Mouse (Mus musculus): Measurements from ENCODE around the gene Coro2a. TPM values are rescaled to one million over a fixed set of nuclear protein-coding genes. Genes with fewer than 3 reads are reported as not detected.

Coro2a gene
- polyA plus RNA-seq, 1 experiment from 2014 or later = 0.87 TPM

DNA sequence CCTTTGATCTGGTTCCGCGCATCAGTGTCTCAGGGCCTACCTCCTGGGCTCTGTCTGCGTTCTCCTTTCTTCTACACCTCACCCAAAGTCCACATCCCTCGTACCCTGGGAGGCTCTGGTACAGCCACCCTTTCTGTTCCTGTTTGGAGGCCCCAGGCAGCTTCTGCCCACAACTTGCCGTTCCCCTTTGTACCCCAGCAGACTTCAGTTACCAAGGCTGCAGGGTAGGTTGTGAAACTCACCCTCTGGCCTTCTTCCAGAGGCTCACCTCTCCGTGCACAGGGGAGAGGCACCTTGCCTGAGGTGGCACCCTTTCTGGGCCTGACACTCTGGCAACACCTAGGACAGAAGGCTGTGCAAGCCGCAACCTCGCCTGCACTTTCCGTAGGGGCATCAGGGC lies 46.2 kb downstream of the Coro2a start:
- Histone ChIP-seq H3K36me3 (no peaks in the 10 kb centered on the region), H3K9ac (no peak overlapping the region), H3K9me3 (replicated peaks) (no peaks in the 10 kb centered on the region), H3K27me3 (peaks cover 3% of the 10 kb centered on the region; the same call in 1 of the 2 replicates), H3K4me1 (replicated peaks) (peaks cover 8% of the 10 kb centered on the region), H3K4me2 (no peak overlapping the region), H3K4me3 (no peak overlapping the region), H3K27ac (no peak overlapping the region)
- WGBS = 76% methylated on average over 9 of the region's 9 CpGs
- no peak for ATAC-seq (replicated peaks; ENCODE audit: insufficient number of reproducible peaks, insufficient read depth, low FRiP score, low read depth)

DNA sequence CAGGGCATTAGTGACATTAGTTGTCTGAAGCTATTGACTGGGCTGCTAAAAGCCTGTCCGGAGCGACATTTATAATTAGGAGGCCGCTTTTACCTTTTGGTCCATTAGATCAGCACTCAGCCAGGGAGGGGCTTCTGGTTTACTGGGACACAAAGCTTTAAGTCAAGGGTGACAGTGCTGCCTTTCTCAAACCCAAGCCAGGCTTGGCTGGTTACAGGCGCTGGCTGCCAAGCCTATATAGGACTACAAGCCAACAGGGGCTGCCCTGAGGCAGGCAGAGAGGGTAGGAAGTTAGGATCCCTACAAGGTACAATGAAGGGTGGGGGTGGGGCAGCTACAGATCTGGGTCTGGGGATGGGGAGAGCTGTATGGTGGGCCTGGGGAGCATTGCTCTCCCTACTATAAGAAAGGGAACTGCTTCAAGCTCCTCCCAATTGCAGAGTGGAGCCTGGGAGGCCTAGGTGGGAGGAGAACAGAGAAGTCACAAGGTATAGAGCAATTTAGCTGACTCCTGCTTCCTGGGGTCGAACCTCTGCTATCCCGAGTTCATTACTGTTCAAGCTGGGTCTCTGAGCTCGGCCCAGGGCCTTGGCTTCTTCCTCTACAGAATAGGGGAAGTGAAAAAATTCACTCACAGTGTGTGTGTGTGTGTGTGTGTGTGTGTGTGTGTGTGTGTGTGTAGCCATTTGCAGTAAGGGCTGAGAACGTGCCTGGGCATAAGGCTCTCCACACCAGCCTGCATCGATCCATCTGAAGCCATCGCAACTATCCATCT lies 47.5 kb downstream of the Coro2a start:
- Histone ChIP-seq H3K36me3 (no peaks in the 10 kb centered on the region), H3K9me3 (replicated peaks) (no peaks in the 10 kb centered on the region), H3K4me2 (no peak overlapping the region), H3K27ac (peak overlapping the region; percentile 27; the same call in 1 of the 2 replicates), H3K27me3 (peaks cover 3% of the 10 kb centered on the region; the same call in 1 of the 2 replicates), H3K9ac (no peak overlapping the region), H3K4me1 (replicated peaks) (peaks cover 8% of the 10 kb centered on the region), H3K4me3 (no peak overlapping the region)
- WGBS = 78% methylated on average over 10 of the region's 10 CpGs
- no peak for ATAC-seq (replicated peaks; ENCODE audit: insufficient number of reproducible peaks, insufficient read depth, low FRiP score, low read depth)

DNA sequence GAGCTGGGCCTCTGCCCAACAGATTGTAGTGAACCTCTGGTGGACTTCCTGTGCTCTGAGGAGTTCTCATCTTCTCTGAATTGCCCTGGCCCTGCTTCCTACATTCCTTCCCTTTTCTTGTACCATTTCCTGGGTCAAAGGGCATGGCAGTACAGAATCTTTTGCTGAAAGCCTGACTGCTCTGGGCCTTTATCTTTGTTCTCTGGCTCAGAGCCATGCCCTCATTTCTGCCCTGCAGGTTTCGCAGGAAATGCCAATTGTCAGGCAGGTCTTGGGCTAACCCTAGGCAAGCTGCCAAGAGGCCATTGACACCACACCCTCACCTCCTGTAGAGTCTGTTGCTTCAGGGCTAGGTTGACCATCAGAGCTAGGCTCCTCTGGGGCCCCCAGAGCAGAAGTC lies 48.1 kb downstream of the Coro2a start:
- H3K4me1 ChIP-seq (replicated peaks) = peaks cover 8% of the 10 kb centered on the region
- no peaks in the 10 kb centered on the region for H3K9me3 ChIP-seq (replicated peaks)
- H3K9ac ChIP-seq = no peak overlapping the region
- no peak for ATAC-seq (replicated peaks; ENCODE audit: insufficient number of reproducible peaks, insufficient read depth, low FRiP score, low read depth)
- no peak overlapping the region for H3K4me3 ChIP-seq
- H3K36me3 ChIP-seq = no peaks in the 10 kb centered on the region
- peaks cover 5% of the 10 kb centered on the region; the same call in 1 of the 2 replicates for H3K27me3 ChIP-seq
- 21% methylated on average over 1 of the region's 1 CpGs for whole genome bisulfite sequencing
- H3K27ac ChIP-seq = peak overlapping the region; percentile 27; the same call in 1 of the 2 replicates
- H3K4me2 ChIP-seq = no peak overlapping the region

DNA sequence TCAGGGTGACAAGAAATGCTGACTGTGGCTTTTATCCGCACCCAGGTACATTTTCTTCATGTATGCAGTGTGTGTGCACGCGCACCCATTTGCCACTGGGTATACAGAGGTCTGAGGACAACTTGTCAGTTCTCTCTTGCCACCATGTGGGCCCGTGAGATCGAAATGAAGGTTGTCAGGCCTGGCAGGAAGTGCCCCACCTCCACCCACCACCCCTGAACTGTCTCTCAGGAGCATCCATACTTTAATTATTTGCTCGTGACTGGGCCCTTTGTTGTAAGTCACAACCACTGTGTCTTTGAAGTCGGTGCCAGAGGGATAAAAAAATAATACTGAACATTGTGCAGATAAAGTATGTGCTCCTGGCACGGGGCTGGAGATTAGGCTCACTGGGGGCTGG lies 51.6 kb downstream of the Coro2a start:
- Histone ChIP-seq H3K4me2 (no peak overlapping the region), H3K27ac (no peak overlapping the region), H3K4me1 (replicated peaks) (peaks cover 8% of the 10 kb centered on the region), H3K9ac (no peak overlapping the region), H3K9me3 (replicated peaks) (no peaks in the 10 kb centered on the region), H3K4me3 (no peak overlapping the region), H3K36me3 (no peaks in the 10 kb centered on the region), H3K27me3 (peaks cover 20% of the 10 kb centered on the region)
- ATAC-seq (replicated peaks; ENCODE audit: insufficient number of reproducible peaks, insufficient read depth, low FRiP score, low read depth) = no peak
- WGBS = 61% methylated on average over 8 of the region's 8 CpGs

DNA sequence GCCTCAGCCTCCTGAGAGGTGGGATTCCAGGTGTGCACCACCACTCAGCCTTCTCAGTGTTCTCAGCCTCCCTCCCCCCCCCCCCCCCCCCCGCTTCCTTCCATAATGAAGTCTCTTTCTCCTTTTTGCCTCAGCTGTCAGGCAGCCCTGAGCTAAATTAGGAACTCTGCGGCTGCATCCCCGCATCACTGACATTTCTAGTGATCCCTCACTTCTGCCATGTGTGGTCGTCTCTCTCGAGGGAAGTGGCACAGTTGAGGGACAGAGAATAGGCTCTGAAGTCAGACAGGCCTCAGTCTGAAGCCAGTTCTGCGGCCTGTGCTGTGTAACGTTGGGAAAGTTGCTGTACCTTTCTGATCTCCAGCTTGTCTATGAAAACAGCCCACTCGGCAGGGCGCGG lies 52.0 kb downstream of the Coro2a start:
- Histone ChIP-seq H3K27me3 (peaks cover 20% of the 10 kb centered on the region), H3K4me3 (no peak overlapping the region), H3K4me2 (no peak overlapping the region), H3K9me3 (replicated peaks) (no peaks in the 10 kb centered on the region), H3K9ac (no peak overlapping the region), H3K36me3 (no peaks in the 10 kb centered on the region), H3K27ac (no peak overlapping the region), H3K4me1 (replicated peaks) (peaks cover 8% of the 10 kb centered on the region)
- no peak for ATAC-seq (replicated peaks; ENCODE audit: insufficient number of reproducible peaks, insufficient read depth, low FRiP score, low read depth)
- WGBS = 69% methylated on average over 9 of the region's 10 CpGs

DNA sequence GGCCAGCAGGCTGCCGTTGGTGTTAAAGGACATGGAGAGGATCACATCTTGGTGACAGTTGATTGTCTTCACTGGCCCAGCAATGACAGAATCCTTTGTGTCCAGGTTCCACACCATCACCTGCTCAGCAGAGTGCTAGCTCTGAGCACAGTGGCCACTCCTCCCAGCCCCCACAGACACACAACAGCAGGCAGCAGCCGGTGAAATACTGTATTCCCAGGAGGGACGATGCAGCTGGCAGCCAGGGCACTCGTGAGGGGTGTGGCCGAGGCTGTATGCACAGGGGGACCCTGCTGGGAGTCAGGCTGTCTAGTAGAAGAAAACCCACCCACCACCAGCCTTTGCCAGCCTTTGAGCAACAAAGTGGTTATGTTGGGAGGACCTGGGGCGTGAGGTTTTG lies 55.3 kb downstream of the Coro2a start:
- no peaks in the 10 kb centered on the region for H3K36me3 ChIP-seq
- H3K9me3 ChIP-seq (replicated peaks) = no peaks in the 10 kb centered on the region
- no peak overlapping the region for H3K4me3 ChIP-seq
- whole genome bisulfite sequencing = 46% methylated on average over 6 of the region's 6 CpGs
- ATAC-seq (replicated peaks; ENCODE audit: insufficient number of reproducible peaks, insufficient read depth, low FRiP score, low read depth) = no peak
- no peak overlapping the region for H3K9ac ChIP-seq
- H3K4me2 ChIP-seq = no peak overlapping the region
- H3K4me1 ChIP-seq (replicated peaks) = no peaks in the 10 kb centered on the region
- no peak overlapping the region for H3K27ac ChIP-seq
- peaks cover 20% of the 10 kb centered on the region for H3K27me3 ChIP-seq

DNA sequence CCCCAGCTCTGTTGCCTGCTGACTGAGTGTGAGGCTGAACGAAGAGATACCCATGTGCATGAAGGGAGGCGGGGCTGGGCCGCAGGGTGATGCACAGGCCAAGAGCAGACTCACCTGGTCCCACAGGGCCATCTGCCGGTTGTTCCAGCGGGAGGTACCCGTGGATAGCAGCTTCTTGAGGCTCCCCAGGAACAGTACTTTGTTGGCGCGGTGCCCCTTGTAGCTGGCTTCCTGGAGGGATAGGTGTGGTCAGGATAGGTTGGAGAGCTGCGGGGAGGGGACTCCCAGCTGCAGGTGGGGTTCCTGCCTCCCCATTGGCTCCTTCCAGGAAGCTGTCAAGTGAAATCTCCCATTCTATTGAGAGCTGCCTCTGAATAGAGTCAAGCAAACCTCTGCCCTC lies 56.5 kb downstream of the Coro2a start:
- no peak overlapping the region for H3K4me2 ChIP-seq

DNA sequence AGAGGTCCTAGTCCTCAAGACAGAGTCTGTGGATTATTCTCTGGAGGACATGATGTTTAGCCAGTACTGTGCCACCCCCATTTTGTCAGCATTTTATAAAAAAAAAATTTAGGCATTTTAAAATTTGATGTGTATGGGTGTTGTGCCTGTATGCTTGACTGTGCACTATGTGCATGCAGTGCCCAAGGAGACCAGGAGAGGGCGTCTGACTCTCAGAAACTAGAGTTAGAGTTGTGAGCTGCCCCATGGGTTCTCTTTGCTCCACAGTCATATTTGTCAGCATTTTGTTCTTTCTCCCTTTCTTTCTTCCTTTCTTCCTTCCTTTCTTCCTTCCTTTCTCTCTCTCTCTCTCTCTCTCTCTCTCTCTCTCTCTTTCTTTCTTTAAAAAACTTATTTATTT lies 57.7 kb downstream of the Coro2a start:
- H3K27me3 ChIP-seq = peaks cover 38% of the 10 kb centered on the region
- H3K4me2 ChIP-seq = no peak overlapping the region
- H3K4me1 ChIP-seq (replicated peaks) = no peaks in the 10 kb centered on the region
- ATAC-seq (replicated peaks; ENCODE audit: insufficient number of reproducible peaks, insufficient read depth, low FRiP score, low read depth) = no peak
- no peak overlapping the region for H3K9ac ChIP-seq
- no peak overlapping the region for H3K27ac ChIP-seq
- 21% methylated on average over 1 of the region's 1 CpGs for WGBS
- no peaks in the 10 kb centered on the region for H3K36me3 ChIP-seq
- H3K4me3 ChIP-seq = no peak overlapping the region
- no peaks in the 10 kb centered on the region for H3K9me3 ChIP-seq (replicated peaks)

More for the DNA sequence above, 56.5 kb downstream of the Coro2a start:
- no peaks in the 10 kb centered on the region for H3K4me1 ChIP-seq (replicated peaks)
- H3K4me3 ChIP-seq = no peak overlapping the region
- ATAC-seq (replicated peaks; ENCODE audit: insufficient number of reproducible peaks, insufficient read depth, low FRiP score, low read depth) = no peak
- no peaks in the 10 kb centered on the region for H3K9me3 ChIP-seq (replicated peaks)
- H3K36me3 ChIP-seq = no peaks in the 10 kb centered on the region
- H3K27me3 ChIP-seq = peaks cover 26% of the 10 kb centered on the region
- WGBS = 13% methylated on average over 9 of the region's 9 CpGs
- H3K27ac ChIP-seq = no peak overlapping the region
- H3K9ac ChIP-seq = no peak overlapping the region

DNA sequence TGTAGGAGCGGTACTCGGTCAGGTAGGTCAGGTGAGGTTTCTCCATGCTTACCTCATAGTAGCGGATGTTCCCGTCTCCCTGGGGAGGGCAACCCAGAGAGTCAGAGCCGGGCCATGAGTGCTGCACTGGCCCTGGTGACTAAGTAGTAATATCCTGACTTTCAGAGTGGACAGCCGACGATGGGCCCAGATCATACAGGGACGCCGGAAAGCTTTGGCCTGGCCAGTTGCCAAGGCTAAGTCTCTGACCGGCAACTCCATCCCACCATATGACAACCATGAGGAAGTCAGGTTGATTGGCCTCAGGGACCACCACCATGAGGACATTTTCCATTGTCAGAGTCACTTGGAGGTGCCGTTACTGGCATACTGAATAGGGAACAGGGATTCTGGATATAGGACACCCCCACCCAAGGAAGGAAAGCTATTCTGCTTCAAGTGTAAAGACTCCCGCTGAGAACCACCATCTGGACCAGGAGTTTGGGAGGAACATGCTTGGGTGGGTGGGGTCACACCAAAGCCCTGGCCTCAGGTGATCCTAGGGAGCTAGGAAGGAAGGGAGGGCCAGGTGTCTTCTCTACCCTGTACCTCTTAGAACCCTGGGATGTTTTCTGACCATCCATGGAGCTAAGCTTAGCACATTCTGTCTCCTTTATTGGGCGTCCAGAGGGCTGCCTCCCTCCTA lies 58.5 kb downstream of the Coro2a start:
- H3K9ac ChIP-seq = no peak overlapping the region
- peaks cover 36% of the 10 kb centered on the region for H3K27me3 ChIP-seq
- H3K36me3 ChIP-seq = no peaks in the 10 kb centered on the region
- no peaks in the 10 kb centered on the region for H3K9me3 ChIP-seq (replicated peaks)
- no peak overlapping the region for H3K4me2 ChIP-seq
- no peak for ATAC-seq (replicated peaks; ENCODE audit: insufficient number of reproducible peaks, insufficient read depth, low FRiP score, low read depth)
- no peak overlapping the region for H3K27ac ChIP-seq
- H3K4me3 ChIP-seq = no peak overlapping the region
- 83% methylated on average over 13 of the region's 13 CpGs for WGBS
- H3K4me1 ChIP-seq (replicated peaks) = no peaks in the 10 kb centered on the region

DNA sequence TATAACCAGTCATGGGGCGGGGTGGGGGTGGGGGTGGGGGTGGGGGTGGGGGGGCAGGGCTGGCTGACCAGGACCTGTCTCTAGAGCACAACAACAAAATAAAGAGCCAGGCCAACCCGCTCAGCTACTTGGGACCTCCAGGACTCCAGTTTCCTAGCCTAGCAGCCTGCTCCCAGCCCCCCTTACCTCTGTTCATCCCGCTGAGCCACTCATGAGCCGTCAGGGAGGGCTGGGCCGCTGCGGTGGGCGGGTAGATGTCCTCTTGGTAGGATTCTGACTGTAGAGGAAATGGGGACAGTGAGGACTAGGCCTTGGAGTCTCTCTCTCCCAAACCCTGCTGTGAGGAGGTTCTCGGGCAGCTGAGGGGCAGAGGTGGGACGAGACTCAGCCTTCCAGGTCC lies 60.3 kb downstream of the Coro2a start:
- H3K36me3 ChIP-seq = no peaks in the 10 kb centered on the region
- ATAC-seq (replicated peaks; ENCODE audit: insufficient number of reproducible peaks, insufficient read depth, low FRiP score, low read depth) = no peak
- H3K27me3 ChIP-seq = peaks cover 48% of the 10 kb centered on the region
- no peak overlapping the region for H3K27ac ChIP-seq
- no peaks in the 10 kb centered on the region for H3K4me1 ChIP-seq (replicated peaks)
- H3K4me3 ChIP-seq = no peak overlapping the region
- H3K9ac ChIP-seq = no peak overlapping the region
- WGBS = 40% methylated on average over 9 of the region's 9 CpGs
- no peaks in the 10 kb centered on the region for H3K9me3 ChIP-seq (replicated peaks)
- no peak overlapping the region for H3K4me2 ChIP-seq

DNA sequence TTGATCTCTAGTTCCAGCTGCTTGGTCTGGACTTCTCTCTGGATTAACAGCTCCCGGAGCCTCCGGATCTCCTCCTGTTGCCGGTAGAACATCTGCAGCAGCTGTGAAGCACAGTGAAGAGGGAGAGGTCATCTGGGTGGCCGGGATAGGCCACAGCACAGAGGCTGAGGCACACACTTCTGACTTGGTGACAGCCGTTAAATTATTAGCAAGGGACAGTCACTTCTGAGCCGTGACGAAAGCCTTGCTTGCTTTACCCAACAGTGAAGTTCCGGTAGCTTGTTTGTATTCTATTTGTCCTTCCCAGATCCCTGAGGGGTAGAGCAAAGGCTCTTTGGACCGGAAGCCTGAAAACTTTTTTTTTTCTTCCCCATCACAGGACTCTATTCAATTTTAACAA lies 62.8 kb downstream of the Coro2a start:
- Histone ChIP-seq H3K36me3 (no peaks in the 10 kb centered on the region), H3K4me3 (no peak overlapping the region), H3K9ac (no peak overlapping the region), H3K4me1 (replicated peaks) (peaks cover 21% of the 10 kb centered on the region), H3K4me2 (no peak overlapping the region), H3K9me3 (replicated peaks) (no peaks in the 10 kb centered on the region), H3K27ac (no peak overlapping the region), H3K27me3 (peaks cover 64% of the 10 kb centered on the region)
- ATAC-seq (replicated peaks; ENCODE audit: insufficient number of reproducible peaks, insufficient read depth, low FRiP score, low read depth) = no peak
- WGBS = 63% methylated on average over 9 of the region's 9 CpGs
